In genomic region chr4:124704797-124705474, GRCm38 (mm10) we compare ENCODE assay signal across 8 mouse cellular contexts. TPM values are rescaled to one million over a fixed set of nuclear protein-coding genes. Genes with fewer than 3 reads are reported as not detected.
A peak's percentile ranks its signal among the peaks of the same experiment; 100 is the strongest.
DNase-seq lines count a peak whose midpoint lies in the region; ATAC-seq and TF ChIP-seq lines count a peak whose summit lies in the region.

No protein-coding gene starts in this region.

- peaks cover 15% of the 10 kb centered on the region for H3K4me1 ChIP-seq in embryonic fibroblast, embryonic 13.5 days (ENCODE audit: control insufficient read depth, insufficient read depth, low read length)
- peaks cover 14% of the 10 kb centered on the region; the same call in 1 of the 2 replicates for H3K4me1 ChIP-seq in hindbrain, embryonic 11.5 days (replicated peaks; ENCODE audit: control insufficient read depth, insufficient read depth, low read length)
- H3K4me1 ChIP-seq in limb, embryonic 15.5 days = peaks cover 78% of the 10 kb centered on the region
- peaks cover 3% of the 10 kb centered on the region; the same call in 1 of the 2 replicates for H3K4me1 ChIP-seq in midbrain, postnatal 0 days (ENCODE audit: insufficient read depth, low read length)

- H3K9me3 ChIP-seq in hindbrain, embryonic 11.5 days (ENCODE audit: control insufficient read depth, low read length) = no peaks in the 10 kb centered on the region
- no peaks in the 10 kb centered on the region for H3K9me3 ChIP-seq in limb, embryonic 15.5 days
- no peaks in the 10 kb centered on the region for H3K9me3 ChIP-seq in midbrain, postnatal 0 days (ENCODE audit: low read length)

- H3K4me2 ChIP-seq in hindbrain, embryonic 11.5 days (replicated peaks; ENCODE audit: low read depth, low read length) = 0 out of 2 replicates have a peak overlapping the region, but pooled peaks have one; percentile 3
- H3K4me2 ChIP-seq in limb, embryonic 15.5 days = peak overlapping the region; percentile 40
- H3K4me2 ChIP-seq in midbrain, postnatal 0 days (ENCODE audit: low read depth, low read length, poor library complexity, severe bottlenecking) = no peak overlapping the region

- H3K27me3 ChIP-seq in hindbrain, embryonic 11.5 days (ENCODE audit: control insufficient read depth, insufficient read depth, low read length) = peaks cover 14% of the 10 kb centered on the region
- no peaks in the 10 kb centered on the region for H3K27me3 ChIP-seq in limb, embryonic 15.5 days
- no peaks in the 10 kb centered on the region for H3K27me3 ChIP-seq in midbrain, postnatal 0 days (ENCODE audit: insufficient read depth, low read length)

- no peaks in the 10 kb centered on the region for H3K36me3 ChIP-seq in hindbrain, embryonic 11.5 days (ENCODE audit: control insufficient read depth, insufficient read depth, low read length)
- peaks cover 22% of the 10 kb centered on the region for H3K36me3 ChIP-seq in limb, embryonic 15.5 days
- H3K36me3 ChIP-seq in midbrain, postnatal 0 days (ENCODE audit: insufficient read depth, low read length) = no peaks in the 10 kb centered on the region

- peak overlapping the region; percentile 15; the same call in 1 of the 2 replicates for H3K9ac ChIP-seq in hindbrain, embryonic 11.5 days (ENCODE audit: low read depth, low read length)
- H3K9ac ChIP-seq in limb, embryonic 15.5 days = no peak overlapping the region
- H3K9ac ChIP-seq in midbrain, postnatal 0 days (replicated peaks; ENCODE audit: low read length, poor library complexity, severe bottlenecking) = no peak overlapping the region

- peak; percentile 64 for DNase-seq in adrenal gland, adult 2 months
- no peak for DNase-seq in adrenal gland, postnatal 10 days
- peak; percentile 41 for DNase-seq in hindbrain, embryonic 11.5 days (ENCODE audit: low spot score)
- no peak for DNase-seq in midbrain, postnatal 0 days (ENCODE audit: low spot score)
- DNase-seq in spleen, postnatal 10 days (ENCODE audit: low spot score in 2 of 2) = no peak
- DNase-seq in adipocyte (ENCODE audit: low spot score) = no peak

- WGBS in hindbrain, embryonic 11.5 days = 20% methylated on average over 11 of the region's 11 CpGs
- 15% methylated on average over 11 of the region's 11 CpGs for WGBS in limb, embryonic 15.5 days
- 27% methylated on average over 11 of the region's 11 CpGs for WGBS in midbrain, postnatal 0 days

- peak overlapping the region; percentile 94 for H3K27ac ChIP-seq in embryonic fibroblast, embryonic 13.5 days (ENCODE audit: insufficient read depth, low read length)
- peak overlapping the region; percentile 72 for H3K27ac ChIP-seq in hindbrain, embryonic 11.5 days (ENCODE audit: low read depth, low read length)
- H3K27ac ChIP-seq in limb, embryonic 15.5 days = peak overlapping the region; percentile 88
- peak overlapping the region; percentile 8; the same call in 1 of the 2 replicates for H3K27ac ChIP-seq in midbrain, postnatal 0 days (ENCODE audit: low read depth, low read length)

- no peak for ATAC-seq in hindbrain, embryonic 11.5 days (ENCODE audit: low FRiP score)
- no peak for ATAC-seq in limb, embryonic 15.5 days (ENCODE audit: insufficient number of reproducible peaks, low FRiP score, low TSS enrichment, low read depth)
- ATAC-seq in midbrain, postnatal 0 days (ENCODE audit: low FRiP score) = no peak

- TF ChIP-seq CTCF in embryonic fibroblast, embryonic 13.5 days (IDR thresholded peaks at IDR 0.05; ENCODE audit: borderline replicate concordance, insufficient read depth, low read length) = no peak
- no peak for TF ChIP-seq CTCF in midbrain, postnatal 0 days (IDR thresholded peaks at IDR 0.05)

- TF ChIP-seq POLR2A in embryonic fibroblast, embryonic 13.5 days (IDR thresholded peaks at IDR 0.05; ENCODE audit: low read depth, low read length) = peak; percentile 46; the same call in 1 of the 2 replicates

- H3K4me3 ChIP-seq in embryonic fibroblast, embryonic 13.5 days (ENCODE audit: insufficient read depth, low read length) = peak overlapping the region; percentile 54
- no peak overlapping the region for H3K4me3 ChIP-seq in hindbrain, embryonic 11.5 days (ENCODE audit: low read depth, low read length)
- peak overlapping the region; percentile 23 for H3K4me3 ChIP-seq in limb, embryonic 15.5 days
- no peak overlapping the region for H3K4me3 ChIP-seq in midbrain, postnatal 0 days (ENCODE audit: low read depth, low read length)

RNA-seq across cellular contexts. Expression of gene Fhl3, which starts 4.4 kb away (rescaled TPM):
- 10 to 100 TPM in 1 of 2 experiments, 1 to 10 TPM in 1; 6.6 to 15.7 TPM for total RNA-seq in adrenal gland, adult 2 months (2021)
- polyA plus RNA-seq in adrenal gland, adult 2 months (2012; rRNA removed) = 23.6 and 27.6 TPM in 2 replicates
- 10 to 100 TPM in 1 of 2 experiments, 1 to 10 TPM in 1; 9.5 to 15.8 TPM for total RNA-seq in adrenal gland, postnatal 10 days (2021)
- polyA plus RNA-seq in embryonic fibroblast, embryonic 13.5 days (2011; ENCODE audit: insufficient read length, low read depth, missing spikeins) = 135 and 148 TPM in 2 replicates
- 3.2 and 4.7 TPM in 2 replicates for polyA plus RNA-seq in hindbrain, embryonic 11.5 days (2014; fragmentation: Nextera tagmentation; extraction: Ambion mirVana)
- 11.5 and 15.4 TPM in 2 replicates for polyA plus RNA-seq in limb, embryonic 15.5 days (2015; fragmentation: Nextera tagmentation; extraction: Ambion mirVana)
- 5.0 and 6.9 TPM in 2 replicates for total RNA-seq in midbrain, postnatal 0 days (2014; rRNA removed)
- 1.7 and 2.0 TPM in 2 replicates for polyA plus RNA-seq in midbrain, postnatal 0 days (2015; fragmentation: Nextera tagmentation; extraction: Ambion mirVana)

RNA-seq across cellular contexts. Expression of gene Sf3a3, which starts 9.6 kb away (rescaled TPM):
- total RNA-seq in adrenal gland, adult 2 months (2021) = 10 to 100 TPM; 30.6 to 40.0 TPM
- polyA plus RNA-seq in adrenal gland, adult 2 months (2012; rRNA removed) = 2.8 and 3.8 TPM in 2 replicates
- total RNA-seq in adrenal gland, postnatal 10 days (2021) = 10 to 100 TPM; 39.2 to 40.3 TPM
- 64.6 and 70.7 TPM in 2 replicates for polyA plus RNA-seq in embryonic fibroblast, embryonic 13.5 days (2011; ENCODE audit: insufficient read length, low read depth, missing spikeins)
- polyA plus RNA-seq in hindbrain, embryonic 11.5 days (2014; fragmentation: Nextera tagmentation; extraction: Ambion mirVana) = 197 and 210 TPM in 2 replicates
- polyA plus RNA-seq in limb, embryonic 15.5 days (2015; fragmentation: Nextera tagmentation; extraction: Ambion mirVana) = 131 and 134 TPM in 2 replicates
- 32.8 and 34.3 TPM in 2 replicates for total RNA-seq in midbrain, postnatal 0 days (2014; rRNA removed)
- 73.8 and 75.9 TPM in 2 replicates for polyA plus RNA-seq in midbrain, postnatal 0 days (2015; fragmentation: Nextera tagmentation; extraction: Ambion mirVana)

RNA-seq across cellular contexts. Expression of gene Utp11, which starts 11.5 kb away (rescaled TPM):
- 10 to 100 TPM; 33.4 to 33.5 TPM for total RNA-seq in adrenal gland, adult 2 months (2021)
- 2.0 and 2.1 TPM in 2 replicates for polyA plus RNA-seq in adrenal gland, adult 2 months (2012; rRNA removed)
- total RNA-seq in adrenal gland, postnatal 10 days (2021) = 10 to 100 TPM; 29.4 to 29.9 TPM
- 51.1 and 51.9 TPM in 2 replicates for polyA plus RNA-seq in embryonic fibroblast, embryonic 13.5 days (2011; ENCODE audit: insufficient read length, low read depth, missing spikeins)
- polyA plus RNA-seq in hindbrain, embryonic 11.5 days (2014; fragmentation: Nextera tagmentation; extraction: Ambion mirVana) = 65.8 and 67.5 TPM in 2 replicates
- 74.7 and 79.4 TPM in 2 replicates for polyA plus RNA-seq in limb, embryonic 15.5 days (2015; fragmentation: Nextera tagmentation; extraction: Ambion mirVana)
- total RNA-seq in midbrain, postnatal 0 days (2014; rRNA removed) = 10.3 and 10.9 TPM in 2 replicates
- polyA plus RNA-seq in midbrain, postnatal 0 days (2015; fragmentation: Nextera tagmentation; extraction: Ambion mirVana) = 30.7 and 31.7 TPM in 2 replicates

RNA-seq across cellular contexts. Expression of gene Inpp5b, which starts 36.7 kb away (rescaled TPM):
- total RNA-seq in adrenal gland, adult 2 months (2021) = 10 to 100 TPM; 20.1 to 26.0 TPM
- polyA plus RNA-seq in adrenal gland, adult 2 months (2012; rRNA removed) = 11.9 and 16.3 TPM in 2 replicates
- total RNA-seq in adrenal gland, postnatal 10 days (2021) = 10 to 100 TPM; 20.4 to 25.4 TPM
- polyA plus RNA-seq in embryonic fibroblast, embryonic 13.5 days (2011; ENCODE audit: insufficient read length, low read depth, missing spikeins) = 33.5 and 48.3 TPM in 2 replicates
- polyA plus RNA-seq in hindbrain, embryonic 11.5 days (2014; fragmentation: Nextera tagmentation; extraction: Ambion mirVana) = 24.9 and 32.3 TPM in 2 replicates
- polyA plus RNA-seq in limb, embryonic 15.5 days (2015; fragmentation: Nextera tagmentation; extraction: Ambion mirVana) = 31.0 and 33.5 TPM in 2 replicates
- 19.0 and 20.5 TPM in 2 replicates for total RNA-seq in midbrain, postnatal 0 days (2014; rRNA removed)
- 14.3 and 16.0 TPM in 2 replicates for polyA plus RNA-seq in midbrain, postnatal 0 days (2015; fragmentation: Nextera tagmentation; extraction: Ambion mirVana)

RNA-seq across cellular contexts. Expression of gene Pou3f1, which starts 48.3 kb away (rescaled TPM):
- total RNA-seq in adrenal gland, adult 2 months (2021) = under 1 TPM in 1 of 2 experiments, not detected in 1; 0.10 TPM
- polyA plus RNA-seq in adrenal gland, adult 2 months (2012; rRNA removed) = 0.15 and 0.26 TPM in 2 replicates
- under 1 TPM; 0.24 to 0.27 TPM for total RNA-seq in adrenal gland, postnatal 10 days (2021)
- polyA plus RNA-seq in embryonic fibroblast, embryonic 13.5 days (2011; ENCODE audit: insufficient read length, low read depth, missing spikeins) = not detected in 2 replicates
- polyA plus RNA-seq in hindbrain, embryonic 11.5 days (2014; fragmentation: Nextera tagmentation; extraction: Ambion mirVana) = 17.4 and 18.8 TPM in 2 replicates
- 1.1 and 1.7 TPM in 2 replicates for polyA plus RNA-seq in limb, embryonic 15.5 days (2015; fragmentation: Nextera tagmentation; extraction: Ambion mirVana)
- total RNA-seq in midbrain, postnatal 0 days (2014; rRNA removed) = 17.7 and 19.8 TPM in 2 replicates
- polyA plus RNA-seq in midbrain, postnatal 0 days (2015; fragmentation: Nextera tagmentation; extraction: Ambion mirVana) = 11.4 and 11.5 TPM in 2 replicates

Comparison
In these comparisons a context has a peak if more than half of its experiments do, and no peak if none do; other contexts are left out.
1. DNase-seq: peak in adrenal gland, adult 2 months (single experiment) and hindbrain, embryonic 11.5 days (single experiment); none in adrenal gland, postnatal 10 days (single experiment), midbrain, postnatal 0 days (single experiment), spleen, postnatal 10 days (0 of 2) and adipocyte (single experiment).
2. H3K27ac ChIP-seq: peak in every context shown above with its lines; median percentile 94 in embryonic fibroblast, embryonic 13.5 days; 88 in limb, embryonic 15.5 days; 72 in hindbrain, embryonic 11.5 days; 8 in midbrain, postnatal 0 days.
3. H3K4me3 ChIP-seq: peak in embryonic fibroblast, embryonic 13.5 days (single experiment) and limb, embryonic 15.5 days (single experiment); none in hindbrain, embryonic 11.5 days (single experiment) and midbrain, postnatal 0 days (single experiment).
4. RNA of gene Sf3a3, which starts 9.6 kb away (polyA plus RNA-seq): 197 to 210 TPM in hindbrain, embryonic 11.5 days, 131 to 134 TPM in limb, embryonic 15.5 days, 73.8 to 75.9 TPM in midbrain, postnatal 0 days and 64.6 to 70.7 TPM in embryonic fibroblast, embryonic 13.5 days; 2.8 to 3.8 TPM in adrenal gland, adult 2 months; every median in the first group is over 10 times any median in the second.
5. RNA of gene Utp11, which starts 11.5 kb away (polyA plus RNA-seq): 74.7 to 79.4 TPM in limb, embryonic 15.5 days, 65.8 to 67.5 TPM in hindbrain, embryonic 11.5 days, 51.1 to 51.9 TPM in embryonic fibroblast, embryonic 13.5 days and 30.7 to 31.7 TPM in midbrain, postnatal 0 days; 2.0 to 2.1 TPM in adrenal gland, adult 2 months; every median in the first group is over 10 times any median in the second.